Mouse (Mus musculus) embryonic facial prominence, embryonic 12.5 days (tissue): ENCODE measurements at regions not wholly inside any gene's neighbourhood (a gene's known extent, or its start where the extent isn't known, plus 50 kb on each side); places are given as distances from the start of the nearest gene placed in this dataset.

ENCODE experiments used
- ATAC-seq: fragments of 200-750 bp; cut with Nextera tagmentation; 2 replicates; pipeline ENCODE4 v1.8.0; 2017; ENCODE audit not compliant: insufficient number of reproducible peaks, insufficient read depth, low FRiP score, low TSS enrichment
- H3K27ac ChIP-seq: fragments of 300-500 bp; sonication (generic); 2 replicates; pipeline ENCODE4 v1.5.1; 2016; ENCODE audit warnings: mild to moderate bottlenecking
- H3K27me3 ChIP-seq: fragments of 300-500 bp; sonication (generic); 2 replicates; pipeline ENCODE4 v1.6.1; 2016; ENCODE audit warnings: mild to moderate bottlenecking, moderate library complexity
- H3K36me3 ChIP-seq: fragments of 300-500 bp; sonication (generic); 2 replicates; pipeline ENCODE4 v1.6.1; 2016; ENCODE audit warnings: mild to moderate bottlenecking
- H3K4me1 ChIP-seq: fragments of 300-500 bp; sonication (generic); 2 replicates; pipeline ENCODE4 v1.6.1; 2016
- H3K4me2 ChIP-seq: fragments of 300-500 bp; sonication (generic); replicated peaks from 2 replicates; pipeline ENCODE4 v1.6.1; 2016; ENCODE audit warnings: mild to moderate bottlenecking, moderate library complexity
- H3K4me3 ChIP-seq: fragments of 300-500 bp; sonication (generic); 2 replicates; pipeline ENCODE4 v1.5.1; 2016; ENCODE audit warnings: mild to moderate bottlenecking
- H3K9ac ChIP-seq: fragments of 300-500 bp; sonication (generic); 2 replicates; pipeline ENCODE4 v1.6.1; 2016; ENCODE audit warnings: mild to moderate bottlenecking, moderate library complexity
- H3K9me3 ChIP-seq: fragments of 300-500 bp; sonication (generic); 2 replicates; pipeline ENCODE4 v1.6.1; 2016; ENCODE audit warnings: mild to moderate bottlenecking, moderate library complexity
- WGBS: fragments of 180-500 bp; shearing (Covaris S2); methylation state at CpG from one replicate; pipeline ENCODE4 v1.1.7; 2016; 5-methylcytosine and 5-hydroxymethylcytosine counted together

DNA sequence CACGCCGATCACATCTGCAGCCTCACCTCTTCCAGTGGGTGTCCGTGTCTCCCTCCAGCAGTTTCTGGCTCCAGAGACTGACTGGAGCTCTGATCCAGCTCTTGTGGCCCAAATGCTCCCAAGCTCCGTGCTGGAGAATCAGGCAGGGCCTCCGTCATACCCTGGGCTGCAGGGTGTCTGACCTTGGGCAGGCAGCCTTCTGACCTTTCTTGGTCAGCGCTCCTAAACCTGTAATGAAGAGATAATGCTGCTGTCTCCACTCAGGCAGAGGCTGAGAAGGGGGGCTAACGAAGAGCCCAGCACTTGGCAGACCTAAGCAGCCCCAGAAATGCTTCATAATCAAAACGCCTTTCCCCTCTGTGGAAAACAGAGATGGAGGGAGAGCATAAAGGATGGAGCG is 89.9 kb upstream of the Mef2a start:
- 54% methylated on average over 9 of the region's 9 CpGs for WGBS
- peaks cover 5% of the 10 kb centered on the region for H3K27me3 ChIP-seq
- no peak for ATAC-seq

GRCm38 (mm10) chr7:67461333-67462255 is 88.9 kb upstream of the Mef2a start:
- no peak overlapping the region for H3K9ac ChIP-seq
- H3K4me2 ChIP-seq = no peak overlapping the region
- no peak overlapping the region for H3K27ac ChIP-seq
- H3K36me3 ChIP-seq = no peaks in the 10 kb centered on the region
- ATAC-seq = no peak
- H3K4me3 ChIP-seq = no peak overlapping the region
- H3K9me3 ChIP-seq = no peaks in the 10 kb centered on the region
- no peaks in the 10 kb centered on the region for H3K4me1 ChIP-seq
- 75% methylated on average over 11 of the region's 11 CpGs for WGBS
- peaks cover 5% of the 10 kb centered on the region for H3K27me3 ChIP-seq

More for the DNA sequence above, 89.9 kb upstream of the Mef2a start:
- Histone ChIP-seq H3K4me1 (no peaks in the 10 kb centered on the region), H3K9me3 (no peaks in the 10 kb centered on the region), H3K36me3 (no peaks in the 10 kb centered on the region), H3K27ac (no peak overlapping the region), H3K9ac (no peak overlapping the region), H3K4me3 (no peak overlapping the region), H3K4me2 (no peak overlapping the region)

GRCm38 (mm10) chr7:67459810-67460209 is 87.2 kb upstream of the Mef2a start:
- no peaks in the 10 kb centered on the region for H3K36me3 ChIP-seq
- H3K9me3 ChIP-seq = no peaks in the 10 kb centered on the region
- H3K27me3 ChIP-seq = peaks cover 5% of the 10 kb centered on the region
- H3K4me3 ChIP-seq = no peak overlapping the region
- no peak overlapping the region for H3K4me2 ChIP-seq
- H3K27ac ChIP-seq = no peak overlapping the region
- no peak overlapping the region for H3K9ac ChIP-seq
- WGBS = 68% methylated on average over 10 of the region's 10 CpGs
- no peak for ATAC-seq
- no peaks in the 10 kb centered on the region for H3K4me1 ChIP-seq

- no peaks in the 10 kb centered on the region for H3K4me1 ChIP-seq
- H3K36me3 ChIP-seq = no peaks in the 10 kb centered on the region
- H3K27me3 ChIP-seq = peaks cover 5% of the 10 kb centered on the region
- no peak overlapping the region for H3K27ac ChIP-seq
- no peaks in the 10 kb centered on the region for H3K9me3 ChIP-seq
- H3K4me3 ChIP-seq = no peak overlapping the region
- H3K4me2 ChIP-seq = no peak overlapping the region
- no peak for ATAC-seq
- WGBS = 92% methylated on average over 9 of the region's 9 CpGs
- H3K9ac ChIP-seq = no peak overlapping the region
Observed at GRCm38 (mm10) chr7:67459209-67459608, 86.6 kb upstream of the Mef2a start.

GRCm38 (mm10) chr7:67458640-67459039 is 86.0 kb upstream of the Mef2a start:
- Histone ChIP-seq H3K9ac (no peak overlapping the region), H3K9me3 (no peaks in the 10 kb centered on the region), H3K4me1 (no peaks in the 10 kb centered on the region), H3K36me3 (no peaks in the 10 kb centered on the region), H3K4me3 (no peak overlapping the region), H3K27me3 (peaks cover 5% of the 10 kb centered on the region), H3K4me2 (no peak overlapping the region), H3K27ac (no peak overlapping the region)
- 88% methylated on average over 4 of the region's 4 CpGs for WGBS
- no peak for ATAC-seq

GRCm38 (mm10) chr7:67457898-67458297 is 85.2 kb upstream of the Mef2a start:
- Histone ChIP-seq H3K36me3 (no peaks in the 10 kb centered on the region), H3K4me1 (no peaks in the 10 kb centered on the region), H3K27ac (no peak overlapping the region), H3K27me3 (peaks cover 5% of the 10 kb centered on the region), H3K4me2 (no peak overlapping the region), H3K9ac (no peak overlapping the region), H3K9me3 (no peaks in the 10 kb centered on the region), H3K4me3 (no peak overlapping the region)
- 89% methylated on average over 1 of the region's 1 CpGs for WGBS
- ATAC-seq = no peak

DNA sequence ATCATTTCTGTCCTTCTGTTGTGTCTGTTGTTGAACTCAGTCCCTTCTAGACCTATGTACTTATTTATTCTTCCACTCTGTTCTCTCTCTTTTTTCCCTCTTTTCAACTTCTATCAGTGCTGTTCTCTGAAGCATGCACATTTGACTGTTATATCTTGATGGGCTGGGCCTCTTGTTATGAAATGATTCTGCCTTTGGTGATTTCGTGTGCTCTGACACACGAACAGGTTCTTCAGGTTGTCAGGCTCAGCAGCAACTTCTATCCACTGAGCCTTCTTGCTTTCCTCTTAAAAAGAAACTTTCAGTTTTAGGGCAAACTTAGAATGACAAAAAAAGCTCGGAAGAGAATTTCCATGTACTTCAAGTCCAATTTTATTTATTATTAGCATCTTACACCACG is 83.4 kb upstream of the Mef2a start:
- ATAC-seq = no peak
- Histone ChIP-seq H3K4me2 (no peak overlapping the region), H3K27me3 (no peaks in the 10 kb centered on the region), H3K4me3 (no peak overlapping the region), H3K4me1 (no peaks in the 10 kb centered on the region), H3K9me3 (no peaks in the 10 kb centered on the region), H3K36me3 (no peaks in the 10 kb centered on the region), H3K27ac (no peak overlapping the region), H3K9ac (no peak overlapping the region)
- WGBS = 88% methylated on average over 4 of the region's 4 CpGs

DNA sequence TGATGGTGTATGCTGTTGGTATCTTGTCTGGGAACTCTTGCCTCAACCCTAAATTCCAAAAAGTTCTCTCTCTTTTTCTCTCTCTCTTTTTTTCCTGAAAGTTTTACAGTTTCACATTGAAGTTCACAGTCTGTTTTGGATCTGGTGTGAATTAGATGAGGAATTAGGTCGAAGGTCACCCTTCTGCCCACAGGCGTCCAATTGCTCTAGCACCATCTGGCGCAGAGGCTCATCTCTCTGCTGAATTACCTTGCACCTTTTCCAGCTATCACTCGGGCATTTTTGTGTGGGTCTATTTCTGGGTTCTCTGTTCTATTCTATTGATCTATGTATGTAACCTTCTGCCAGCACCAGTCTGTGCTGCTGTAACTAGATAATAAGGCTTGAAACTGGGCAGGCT is 81.8 kb upstream of the Mef2a start:
- no peak overlapping the region for H3K4me3 ChIP-seq
- no peak overlapping the region for H3K27ac ChIP-seq
- H3K9ac ChIP-seq = no peak overlapping the region
- H3K4me2 ChIP-seq = no peak overlapping the region
- no peaks in the 10 kb centered on the region for H3K4me1 ChIP-seq
- 30% methylated on average over 4 of the region's 4 CpGs for whole genome bisulfite sequencing
- ATAC-seq = no peak
- H3K9me3 ChIP-seq = no peaks in the 10 kb centered on the region
- no peaks in the 10 kb centered on the region for H3K36me3 ChIP-seq
- H3K27me3 ChIP-seq = no peaks in the 10 kb centered on the region

GRCm38 (mm10) chr7:67451157-67451793 is 78.6 kb upstream of the Mef2a start:
- no peaks in the 10 kb centered on the region for H3K27me3 ChIP-seq

GRCm38 (mm10) chr7:67446606-67447005 is 73.9 kb upstream of the Mef2a start:
- H3K27me3 ChIP-seq = no peaks in the 10 kb centered on the region
- H3K9me3 ChIP-seq = no peaks in the 10 kb centered on the region
- H3K4me2 ChIP-seq = no peak overlapping the region
- 0 out of 2 replicates have a peak overlapping the region, but pooled peaks have one; percentile 9 for H3K27ac ChIP-seq
- no peak for ATAC-seq
- no peaks in the 10 kb centered on the region for H3K36me3 ChIP-seq
- H3K4me3 ChIP-seq = no peak overlapping the region
- no peak overlapping the region for H3K9ac ChIP-seq
- H3K4me1 ChIP-seq = peaks cover 44% of the 10 kb centered on the region
- WGBS = 76% methylated on average over 9 of the region's 9 CpGs

More at GRCm38 (mm10) chr7:67451157-67451793, 78.6 kb upstream of the Mef2a start:
- H3K36me3 ChIP-seq = no peaks in the 10 kb centered on the region
- H3K9me3 ChIP-seq = no peaks in the 10 kb centered on the region
- H3K27ac ChIP-seq = no peak overlapping the region
- H3K9ac ChIP-seq = no peak overlapping the region
- ATAC-seq = no peak
- H3K4me1 ChIP-seq = peaks cover 3% of the 10 kb centered on the region; the same call in 1 of the 2 replicates
- no peak overlapping the region for H3K4me3 ChIP-seq
- 84% methylated on average over 6 of the region's 6 CpGs for WGBS
- no peak overlapping the region for H3K4me2 ChIP-seq

DNA sequence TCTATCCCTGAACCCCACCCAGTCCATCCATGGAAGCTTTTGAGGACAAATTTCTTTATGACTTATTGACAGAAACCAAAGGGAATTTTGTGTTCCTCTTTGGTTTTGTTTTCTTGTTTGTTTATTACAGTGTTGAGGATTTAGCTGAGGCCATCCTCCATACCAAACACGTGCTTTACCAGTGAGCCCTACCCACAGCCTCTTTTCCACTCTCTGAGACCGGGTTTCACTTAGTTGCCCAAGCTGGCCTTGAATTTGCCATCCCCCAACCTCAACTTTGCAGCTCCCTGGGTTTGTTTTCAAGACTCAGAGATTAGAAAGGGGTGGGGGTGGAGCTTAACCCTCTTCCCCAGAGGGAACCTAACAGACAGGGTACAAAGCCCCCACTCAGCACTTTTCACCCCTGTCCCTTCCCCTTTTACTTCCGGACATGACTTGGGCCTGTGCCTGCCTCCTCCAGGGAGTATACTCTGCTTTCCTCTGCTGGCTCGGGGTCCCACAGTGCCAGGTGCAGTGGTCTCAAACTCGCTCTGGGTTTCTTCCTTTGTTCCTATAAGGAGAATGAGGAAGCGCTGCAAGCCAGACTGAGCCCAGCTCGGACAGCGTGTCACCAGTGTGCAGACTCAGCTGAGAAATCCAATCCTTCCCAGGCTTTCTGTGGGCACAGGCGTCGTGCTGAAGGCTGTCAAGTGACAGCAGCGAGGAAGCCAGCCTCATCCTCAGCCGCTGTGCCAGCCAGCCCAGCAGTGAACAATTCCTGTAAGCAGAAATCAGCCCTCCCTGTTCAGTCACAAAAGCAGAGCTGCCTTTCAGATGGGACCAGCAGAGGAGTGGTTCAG is 72.8 kb upstream of the Mef2a start:
- Histone ChIP-seq H3K4me1 (peaks cover 44% of the 10 kb centered on the region), H3K4me3 (no peak overlapping the region), H3K36me3 (no peaks in the 10 kb centered on the region), H3K27me3 (no peaks in the 10 kb centered on the region), H3K4me2 (no peak overlapping the region), H3K27ac (no peak overlapping the region), H3K9ac (no peak overlapping the region), H3K9me3 (no peaks in the 10 kb centered on the region)
- no peak for ATAC-seq
- WGBS = 23% methylated on average over 12 of the region's 12 CpGs
